ENCODE assay signal across 23 mouse cellular contexts in the genomic region with DNA sequence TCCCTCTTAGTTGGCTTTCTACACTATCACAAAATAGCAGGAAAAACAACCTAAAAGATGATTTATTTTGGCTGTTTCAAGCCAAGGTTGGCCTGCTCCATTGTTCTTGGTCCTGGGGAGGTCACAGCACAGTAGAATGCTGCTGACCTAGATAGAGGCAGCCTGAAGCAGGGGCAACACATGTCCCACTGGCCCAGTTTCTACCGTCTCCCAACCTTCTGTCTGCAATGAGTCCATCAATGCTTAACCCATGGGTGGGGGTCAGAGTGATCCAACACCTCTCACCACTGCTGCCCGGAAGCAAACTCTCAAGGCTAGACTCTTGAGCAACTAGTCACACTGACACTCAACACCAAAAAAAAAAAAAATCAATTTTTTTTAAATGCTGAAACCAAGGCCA. TPM values are rescaled to one million over a fixed set of nuclear protein-coding genes. Genes with fewer than 3 reads are reported as not detected.
A peak's percentile ranks its signal among the peaks of the same experiment; 100 is the strongest.
DNase-seq lines count a peak whose midpoint lies in the region; ATAC-seq lines count a peak whose summit lies in the region.
"Had no signal": no experiment of that assay in that cellular context is flagged by ENCODE, and none has a peak within 500 bp of the region (broad histone marks: within the 10 kb centered on the region; RNA-seq: fewer than 3 reads in every experiment).

No protein-coding gene starts in this region.

- peaks cover 70% of the 10 kb centered on the region for H3K4me1 ChIP-seq in intestine, embryonic 14.5 days (replicated peaks; ENCODE audit: control insufficient read depth, insufficient read depth, low read length)
- peaks cover 59% of the 10 kb centered on the region for H3K4me1 ChIP-seq in intestine, embryonic 16.5 days (ENCODE audit: control insufficient read depth, insufficient read depth, low read length)

- no peak overlapping the region for H3K4me3 ChIP-seq in intestine, embryonic 14.5 days (ENCODE audit: low read depth, low read length)
- no peak overlapping the region for H3K4me3 ChIP-seq in intestine, embryonic 16.5 days (ENCODE audit: low read length)
- H3K4me3 ChIP-seq: embryonic facial prominence, embryonic 12.5 days; hindbrain, embryonic 10.5 days; limb, embryonic 13.5 days had no signal

- H3K4me2 ChIP-seq in intestine, embryonic 14.5 days (ENCODE audit: low read length): no peak overlapping the region
- no peak overlapping the region for H3K4me2 ChIP-seq in intestine, embryonic 16.5 days (ENCODE audit: low read depth, low read length)
- H3K4me2 ChIP-seq: embryonic facial prominence, embryonic 12.5 days; limb, embryonic 13.5 days; midbrain, embryonic 11.5 days had no signal

- H3K27me3 ChIP-seq in intestine, embryonic 14.5 days (replicated peaks; ENCODE audit: control insufficient read depth, insufficient read depth, low read length): no peaks in the 10 kb centered on the region
- H3K27me3 ChIP-seq in intestine, embryonic 16.5 days (replicated peaks; ENCODE audit: control insufficient read depth, insufficient read depth, low read length): no peaks in the 10 kb centered on the region
- H3K27me3 ChIP-seq: embryonic facial prominence, embryonic 12.5 days; limb, embryonic 13.5 days had no signal

- peak; percentile 66 to 93 for DNase-seq in adrenal gland, adult (ENCODE audit: inconsistent age in 2 of 2, low spot score in 1 of 2)
- DNase-seq in adrenal gland, postnatal 25 days: no peak
- DNase-seq in intestine, embryonic 14.5 days (ENCODE audit: low spot score): no peak
- DNase-seq in ovary, postnatal 36 days (ENCODE audit: low spot score): peak; percentile 44
- DNase-seq in ovary, postnatal 10 days (ENCODE audit: low spot score): no peak
- peak; percentile 66 for DNase-seq in retina, postnatal 1 day
- no peak for DNase-seq in layer of hippocampus, postnatal 10 days (ENCODE audit: low spot score in 2 of 2)
- DNase-seq: cerebellum, adult 11-12 months; gastrocnemius, postnatal 25 days; kidney, adult 18-20 months; layer of hippocampus, postnatal 36 days; lung, adult 2 months; lung, postnatal 36 days; right cerebral cortex, postnatal 25 days; thymus, adult 18-20 months; thymus, postnatal 4 days had no signal

- no peak for ATAC-seq in intestine, embryonic 14.5 days (replicated peaks; ENCODE audit: low FRiP score, low TSS enrichment, low read depth)
- ATAC-seq in intestine, embryonic 16.5 days: no peak
- ATAC-seq: forebrain, embryonic 14.5 days; hindbrain, postnatal 0 days had no signal

- H3K36me3 ChIP-seq in intestine, embryonic 14.5 days (ENCODE audit: control insufficient read depth, insufficient read depth, low read length): no peaks in the 10 kb centered on the region
- H3K36me3 ChIP-seq in intestine, embryonic 16.5 days (ENCODE audit: control insufficient read depth, insufficient read depth, low read length): no peaks in the 10 kb centered on the region
- H3K36me3 ChIP-seq: embryonic facial prominence, embryonic 12.5 days; hindbrain, embryonic 10.5 days; limb, embryonic 13.5 days had no signal

- 77% methylated on average over 2 of the region's 2 CpGs for WGBS in intestine, embryonic 14.5 days
- 83% methylated on average over 2 of the region's 2 CpGs for WGBS in intestine, embryonic 16.5 days

- H3K9me3 ChIP-seq in intestine, embryonic 14.5 days (ENCODE audit: control insufficient read depth, low read length): no peaks in the 10 kb centered on the region
- H3K9me3 ChIP-seq in intestine, embryonic 16.5 days (ENCODE audit: control insufficient read depth, low read length): no peaks in the 10 kb centered on the region
- H3K9me3 ChIP-seq: embryonic facial prominence, embryonic 12.5 days; hindbrain, embryonic 10.5 days; limb, embryonic 13.5 days had no signal

- H3K9ac ChIP-seq in intestine, embryonic 14.5 days (ENCODE audit: low read length): no peak overlapping the region
- H3K9ac ChIP-seq in intestine, embryonic 16.5 days (ENCODE audit: low read depth, low read length): no peak overlapping the region
- H3K9ac ChIP-seq: embryonic facial prominence, embryonic 12.5 days; limb, embryonic 13.5 days had no signal

- peak overlapping the region; percentile 93; the same call in 1 of the 2 replicates for H3K27ac ChIP-seq in intestine, embryonic 14.5 days (ENCODE audit: low read depth)
- no peak overlapping the region for H3K27ac ChIP-seq in intestine, embryonic 16.5 days (ENCODE audit: low read length)
- H3K27ac ChIP-seq: embryonic facial prominence, embryonic 12.5 days; hindbrain, embryonic 10.5 days; hindbrain, postnatal 0 days had no signal

RNA-seq across cellular contexts. Expression of a gene that starts 31.0 kb away (rescaled TPM):
- total RNA-seq in adrenal gland, postnatal 25 days (2021): 28.9 and 34.3 TPM in 2 replicates
- 33.6 and 37.0 TPM in 2 replicates for polyA plus RNA-seq in intestine, embryonic 14.5 days (2014; fragmentation: Nextera tagmentation; extraction: Ambion mirVana)
- 28.9 and 29.6 TPM in 2 replicates for polyA plus RNA-seq in intestine, embryonic 16.5 days (2015; fragmentation: Nextera tagmentation; extraction: Ambion mirVana)
- total RNA-seq in layer of hippocampus, postnatal 10 days (2021): 1 to 10 TPM; 8.0 to 8.8 TPM

Comparison
In these comparisons a context has a peak if more than half of its experiments do, and no peak if none do; other contexts are left out.
1. DNase-seq: peak in adrenal gland, adult (2 of 2), ovary, postnatal 36 days (single experiment) and retina, postnatal 1 day (single experiment); none in adrenal gland, postnatal 25 days (single experiment), intestine, embryonic 14.5 days (single experiment), ovary, postnatal 10 days (single experiment) and layer of hippocampus, postnatal 10 days (0 of 2).